Mouse (Mus musculus) hindbrain, embryonic 14.5 days (tissue): Measurements from ENCODE around the gene Ctu1. TPM values are rescaled to one million over a fixed set of nuclear protein-coding genes. Genes with fewer than 3 reads are reported as not detected.

Experiments
- ATAC-seq: fragments of 200-750 bp; cut with Nextera tagmentation; 2 replicates; pipeline ENCODE4 v1.8.0; 2017; ENCODE audit warnings: moderate number of reproducible peaks, mild to moderate bottlenecking, moderate TSS enrichment, moderate library complexity; ENCODE audit not compliant: low FRiP score
- DNase-seq: peaks from one replicate; pipeline ENCODE4 v3.0.0-alpha.2; 2015; ENCODE audit warnings: low spot score
- H3K27ac ChIP-seq: fragments of 300-500 bp; sonication (generic); 2 replicates; pipeline ENCODE4 v1.5.1; 2014; ENCODE audit warnings: mild to moderate bottlenecking, moderate library complexity
- H3K27me3 ChIP-seq: fragments of 300-500 bp; sonication (generic); 2 replicates; pipeline ENCODE4 v1.6.1; 2014; ENCODE audit warnings: mild to moderate bottlenecking, low read length, mixed read lengths; ENCODE audit not compliant: control insufficient read depth, insufficient read depth
- H3K36me3 ChIP-seq: fragments of 300-500 bp; sonication (generic); replicated peaks from 2 replicates; pipeline ENCODE4 v1.6.1; 2014; ENCODE audit not compliant: control insufficient read depth, insufficient read depth
- H3K4me1 ChIP-seq: fragments of 300-500 bp; sonication (generic); replicated peaks from 2 replicates; pipeline ENCODE4 v1.6.1; 2014; ENCODE audit warnings: antibody characterized with exemption, low read length, mixed read lengths; ENCODE audit not compliant: control insufficient read depth, insufficient read depth
- H3K4me2 ChIP-seq: fragments of 300-500 bp; sonication (generic); replicated peaks from 2 replicates; pipeline ENCODE4 v1.6.1; 2014; ENCODE audit warnings: mild to moderate bottlenecking, moderate library complexity
- H3K4me3 ChIP-seq: fragments of 300-500 bp; sonication (generic); replicated peaks from 2 replicates; pipeline ENCODE4 v1.5.1; 2014; ENCODE audit warnings: mild to moderate bottlenecking, low read length
- H3K9ac ChIP-seq: fragments of 300-500 bp; sonication (generic); 2 replicates; pipeline ENCODE4 v1.6.1; 2014
- H3K9me3 ChIP-seq: fragments of 300-500 bp; sonication (generic); 2 replicates; pipeline ENCODE4 v1.6.1; 2016; ENCODE audit warnings: low read length; ENCODE audit not compliant: control insufficient read depth
- WGBS: fragments of 180-500 bp; shearing (Covaris S2); extraction: QIAGEN DNeasy Blood & Tissue Kit; methylation state at CpG from one replicate; pipeline ENCODE4 v1.1.7; 2014; 5-methylcytosine and 5-hydroxymethylcytosine counted together
- polyA plus RNA-seq: library from polyadenylated mRNA; unstranded; fragments of >200 nt; fragmentation: Nextera tagmentation; extraction: Ambion mirVana; gene quantifications from 2 replicates; pipeline ENCODE4 v1.2.1, GENCODE M21; 2014

The Ctu1 gene
- 14.6 and 15.1 TPM in 2 replicates for polyA plus RNA-seq

DNA sequence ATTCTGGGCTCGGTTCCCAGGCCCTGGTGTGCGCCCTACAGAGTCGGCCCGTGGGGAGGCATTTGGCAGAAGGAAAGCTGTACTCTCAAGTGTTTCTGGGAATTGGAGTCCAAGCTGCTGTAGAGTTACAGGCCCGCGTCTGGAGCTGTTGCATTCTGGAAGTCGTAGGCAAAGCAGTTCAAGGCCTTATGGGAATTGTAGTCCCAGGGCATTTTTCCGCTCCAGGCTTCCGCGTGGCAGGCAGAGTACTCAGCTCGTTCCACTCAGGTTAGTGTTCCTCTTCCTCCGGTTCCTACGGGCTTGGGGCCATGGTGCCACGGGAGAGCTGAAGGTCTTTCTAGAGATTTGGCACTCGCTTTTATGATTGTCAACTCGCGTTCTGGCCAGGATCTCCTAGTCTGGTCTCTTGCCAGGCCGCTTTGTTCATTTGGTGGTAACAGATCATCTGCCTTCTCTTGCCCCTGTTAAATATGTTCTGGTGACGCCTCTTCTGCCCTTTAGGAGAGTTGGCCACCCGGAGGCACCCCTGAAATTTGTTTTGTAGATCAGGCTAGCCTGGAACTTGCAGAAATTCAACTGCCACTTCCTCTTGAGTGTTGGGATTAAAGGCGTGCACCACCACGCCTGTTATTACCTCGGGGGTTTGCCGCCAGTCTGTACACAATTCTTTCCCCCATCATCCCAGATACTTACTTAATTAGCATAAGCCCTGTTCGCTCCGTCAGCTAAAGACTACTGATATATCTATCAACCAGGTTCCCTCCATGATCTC, at the start of gene Ctu1:
TSS of gene Ctu1 (plus strand) at position 208 of the 772 bp plus-strand sequence.
- ATAC-seq = peak; percentile 96
- peak within 1 kb of the TSS; percentile 47; the same call in 1 of the 2 replicates for H3K27ac ChIP-seq
- peak within 1 kb of the TSS; percentile 59 for H3K4me3 ChIP-seq
- H3K9me3 ChIP-seq = no peaks in the 10 kb centered on the region
- peaks cover 25% of the 10 kb centered on the region for H3K36me3 ChIP-seq
- under 1% methylated on average over 26 of the region's 26 CpGs for WGBS
- H3K4me1 ChIP-seq = peaks cover 8% of the 10 kb centered on the region
- no peaks in the 10 kb centered on the region for H3K27me3 ChIP-seq
- H3K4me2 ChIP-seq = peak within 1 kb of the TSS; percentile 87
- H3K9ac ChIP-seq = peak within 1 kb of the TSS; percentile 74
- peak; percentile 94 for DNase-seq

DNA sequence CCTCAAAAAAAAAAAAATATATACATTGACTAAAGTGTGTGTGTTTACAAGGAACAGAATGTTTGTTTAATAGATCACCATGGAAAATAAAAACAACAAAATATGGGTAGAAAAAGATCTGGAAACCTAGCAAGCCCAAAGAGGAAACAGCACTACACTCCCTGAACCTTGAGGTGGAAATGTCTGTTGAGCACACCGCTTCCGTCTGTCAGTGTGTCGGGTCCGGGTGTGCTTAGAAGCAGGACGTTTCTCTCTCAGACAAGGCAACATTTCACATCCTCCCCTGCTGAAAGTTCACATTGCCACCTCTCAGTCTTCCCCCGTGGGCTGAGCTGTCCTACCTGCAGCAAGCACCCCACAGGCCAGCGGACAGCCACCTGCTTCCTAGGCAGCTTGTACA, 48.9 kb upstream of the Ctu1 start:
- WGBS = 86% methylated on average over 7 of the region's 7 CpGs
- Histone ChIP-seq H3K4me2 (no peak overlapping the region), H3K9me3 (no peaks in the 10 kb centered on the region), H3K4me1 (peaks cover 4% of the 10 kb centered on the region; the same call in 1 of the 2 replicates), H3K9ac (no peak overlapping the region), H3K27ac (no peak overlapping the region), H3K36me3 (no peaks in the 10 kb centered on the region), H3K4me3 (no peak overlapping the region), H3K27me3 (no peaks in the 10 kb centered on the region)
- no peak for ATAC-seq
- DNase-seq = no peak

DNA sequence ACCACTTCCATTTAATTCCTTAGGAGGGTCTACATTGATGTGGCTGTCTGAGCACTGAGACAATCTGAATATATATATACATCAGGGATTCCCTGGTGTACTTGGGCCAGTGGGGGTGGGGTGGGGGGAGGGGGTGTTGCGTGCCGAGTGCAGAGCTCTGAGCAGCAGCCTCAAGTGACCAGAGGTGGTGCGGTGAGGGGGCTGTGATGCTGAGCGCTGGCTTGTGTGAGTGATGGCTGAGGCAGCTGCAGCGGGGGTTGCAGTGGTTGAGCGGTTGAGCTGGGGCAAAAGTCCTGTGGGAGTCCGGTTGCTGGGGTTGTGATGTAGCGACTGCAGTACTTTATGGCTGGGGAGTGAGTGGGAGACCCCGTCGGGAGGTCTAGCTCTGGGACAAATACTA, 48.0 kb upstream of the Ctu1 start:
- WGBS = 12% methylated on average over 10 of the region's 10 CpGs
- DNase-seq (no peak), ATAC-seq (no peak; the same call in 1 of the 2 replicates)
- Histone ChIP-seq H3K9ac (no peak overlapping the region), H3K9me3 (no peaks in the 10 kb centered on the region), H3K4me1 (peaks cover 4% of the 10 kb centered on the region; the same call in 1 of the 2 replicates), H3K27ac (no peak overlapping the region), H3K36me3 (no peaks in the 10 kb centered on the region), H3K27me3 (no peaks in the 10 kb centered on the region), H3K4me3 (no peak overlapping the region), H3K4me2 (peak overlapping the region; percentile 21)

DNA sequence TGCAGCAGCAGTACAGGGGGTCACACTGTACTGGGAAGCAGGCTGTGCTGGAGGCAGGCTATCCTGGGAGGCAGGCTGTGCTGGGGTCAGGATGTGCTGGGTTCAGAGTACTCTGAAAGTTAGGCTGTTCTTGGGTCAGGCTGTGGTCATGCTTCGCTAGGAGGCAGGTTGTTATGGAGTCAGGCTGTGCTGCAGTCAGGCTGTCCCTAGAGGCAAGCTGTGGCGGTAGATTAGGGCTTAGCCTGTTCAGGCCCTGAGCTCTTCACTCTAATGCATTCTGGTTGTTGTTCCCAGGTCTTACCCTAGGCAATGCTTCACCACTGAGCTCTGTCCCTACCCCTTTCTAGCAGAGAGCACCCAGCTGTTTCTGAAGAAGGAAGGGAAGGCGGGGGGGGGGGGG, 46.8 kb upstream of the Ctu1 start:
- 51% methylated on average over 2 of the region's 3 CpGs for WGBS
- Histone ChIP-seq H3K36me3 (no peaks in the 10 kb centered on the region), H3K4me3 (no peak overlapping the region), H3K4me2 (no peak overlapping the region), H3K4me1 (peaks cover 4% of the 10 kb centered on the region; the same call in 1 of the 2 replicates), H3K9me3 (no peaks in the 10 kb centered on the region), H3K9ac (no peak overlapping the region), H3K27ac (no peak overlapping the region), H3K27me3 (no peaks in the 10 kb centered on the region)
- no peak for DNase-seq
- ATAC-seq = no peak

DNA sequence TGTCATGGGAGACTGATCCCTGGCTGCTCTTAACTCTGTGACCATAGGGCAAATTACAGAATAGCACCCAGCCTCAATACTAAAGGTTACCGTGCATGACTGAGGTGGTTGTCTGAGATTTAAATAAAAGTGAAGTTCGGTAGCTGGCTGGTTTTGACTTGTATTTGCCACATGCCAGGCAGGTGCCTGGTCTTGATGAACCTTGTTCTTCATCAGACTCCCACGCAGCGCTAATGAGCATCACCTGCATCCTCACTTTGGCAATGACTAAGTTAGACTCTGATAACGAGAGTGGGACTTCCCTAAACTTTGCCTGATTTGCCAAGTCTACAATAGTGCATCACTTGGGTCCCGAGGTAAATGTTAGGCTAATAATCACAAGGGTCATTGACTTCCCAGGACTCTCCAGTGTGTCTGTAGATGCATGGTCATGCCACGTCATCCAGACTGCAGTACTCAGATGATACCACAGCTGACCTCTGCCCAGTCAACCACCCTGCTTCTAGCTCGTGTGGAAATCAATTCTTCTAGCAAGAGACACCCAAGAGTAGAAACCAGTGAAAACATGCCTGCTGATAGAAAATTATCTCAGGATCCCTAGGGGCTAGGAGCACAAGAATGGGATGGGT, 45.9 kb upstream of the Ctu1 start:
- ATAC-seq (no peak), DNase-seq (no peak)
- no peak overlapping the region for H3K9ac ChIP-seq
- H3K4me1 ChIP-seq = peaks cover 4% of the 10 kb centered on the region; the same call in 1 of the 2 replicates
- H3K4me3 ChIP-seq = no peak overlapping the region
- no peak overlapping the region for H3K27ac ChIP-seq
- no peaks in the 10 kb centered on the region for H3K36me3 ChIP-seq
- H3K27me3 ChIP-seq = no peaks in the 10 kb centered on the region
- no peaks in the 10 kb centered on the region for H3K9me3 ChIP-seq
- no peak overlapping the region for H3K4me2 ChIP-seq
- 87% methylated on average over 8 of the region's 8 CpGs for WGBS

DNA sequence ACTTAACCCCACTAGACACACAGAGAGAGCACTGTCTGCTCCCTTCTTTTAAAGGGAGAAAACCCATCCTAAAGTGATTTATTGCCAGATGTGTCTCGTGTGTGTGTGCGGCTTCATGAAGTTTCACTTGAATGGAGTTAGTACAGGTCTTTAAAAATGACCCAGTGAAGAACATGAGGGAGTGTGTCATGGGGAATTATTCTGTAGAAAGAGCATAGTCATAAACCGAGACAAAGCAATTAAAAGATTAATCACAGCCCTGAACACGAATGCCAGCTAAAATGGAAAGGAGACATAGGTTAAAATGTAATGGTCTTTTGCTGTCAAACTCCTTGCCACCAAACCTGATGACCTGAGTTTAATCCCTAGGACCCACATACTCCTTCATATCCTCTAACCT, 37.9 kb upstream of the Ctu1 start:
- Histone ChIP-seq H3K36me3 (no peaks in the 10 kb centered on the region), H3K27ac (no peak overlapping the region), H3K9ac (no peak overlapping the region), H3K4me2 (no peak overlapping the region), H3K4me1 (no peaks in the 10 kb centered on the region), H3K4me3 (no peak overlapping the region), H3K9me3 (no peaks in the 10 kb centered on the region), H3K27me3 (no peaks in the 10 kb centered on the region)
- WGBS = 82% methylated on average over 4 of the region's 4 CpGs
- DNase-seq (no peak), ATAC-seq (no peak)

DNA sequence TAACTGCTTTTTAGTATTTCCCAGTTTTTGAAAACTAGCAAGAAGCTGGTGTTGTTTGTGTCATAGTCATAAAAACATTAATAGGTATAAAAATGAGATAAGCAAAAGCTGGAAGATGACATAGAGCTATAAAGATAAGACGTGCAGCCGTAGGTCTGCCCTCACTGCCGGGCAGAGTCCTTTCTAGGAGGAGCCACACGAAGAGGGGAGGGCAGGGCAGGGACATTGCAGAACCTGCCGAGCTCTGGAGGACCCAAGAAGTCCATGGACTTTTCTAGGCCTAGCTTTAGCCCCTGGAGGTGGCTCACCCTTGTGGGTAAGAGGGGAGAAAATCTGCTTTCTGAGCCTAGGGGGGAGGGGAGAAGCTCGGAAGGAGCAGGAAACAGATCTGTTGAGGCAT, 37.3 kb upstream of the Ctu1 start, which contains the start of gene Ceacam18:
TSS of gene Ceacam18 (plus strand) at position 208 of the 400 bp plus-strand sequence.
- H3K27ac ChIP-seq = no peak within 1 kb of the TSS
- no peaks in the 10 kb centered on the region for H3K4me1 ChIP-seq
- H3K4me2 ChIP-seq = no peak within 1 kb of the TSS
- no peaks in the 10 kb centered on the region for H3K9me3 ChIP-seq
- no peak for DNase-seq
- no peak within 1 kb of the TSS for H3K4me3 ChIP-seq
- ATAC-seq = no peak
- H3K9ac ChIP-seq = no peak within 1 kb of the TSS
- 86% methylated on average over 6 of the region's 6 CpGs for WGBS
- no peaks in the 10 kb centered on the region for H3K27me3 ChIP-seq
- no peaks in the 10 kb centered on the region for H3K36me3 ChIP-seq

DNA sequence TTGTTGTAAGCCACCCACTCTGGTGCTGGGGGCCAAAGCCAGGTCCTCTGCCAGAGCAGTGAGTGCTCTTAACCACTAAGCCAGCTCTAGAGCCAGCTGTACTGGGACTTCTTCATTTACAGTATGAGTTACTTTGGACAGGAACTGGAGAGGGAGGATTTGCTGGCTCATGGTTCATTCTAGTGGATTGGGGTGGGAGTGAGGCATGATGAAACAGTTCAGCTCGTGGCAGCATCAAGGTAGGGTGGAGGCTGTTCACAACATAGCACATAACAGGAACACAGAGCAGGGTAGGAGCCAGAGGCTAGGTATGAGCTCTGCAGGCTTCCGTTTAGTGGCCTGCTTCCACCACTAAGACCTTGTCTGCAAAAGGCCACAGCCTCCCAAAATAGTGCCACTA, 35.6 kb upstream of the Ctu1 start:
- ATAC-seq = no peak
- Histone ChIP-seq H3K4me3 (no peak overlapping the region), H3K4me1 (no peaks in the 10 kb centered on the region), H3K9ac (no peak overlapping the region), H3K27ac (no peak overlapping the region), H3K9me3 (no peaks in the 10 kb centered on the region), H3K27me3 (no peaks in the 10 kb centered on the region), H3K36me3 (no peaks in the 10 kb centered on the region), H3K4me2 (no peak overlapping the region)
- DNase-seq = no peak
- WGBS = 75% methylated on average over 2 of the region's 2 CpGs

DNA sequence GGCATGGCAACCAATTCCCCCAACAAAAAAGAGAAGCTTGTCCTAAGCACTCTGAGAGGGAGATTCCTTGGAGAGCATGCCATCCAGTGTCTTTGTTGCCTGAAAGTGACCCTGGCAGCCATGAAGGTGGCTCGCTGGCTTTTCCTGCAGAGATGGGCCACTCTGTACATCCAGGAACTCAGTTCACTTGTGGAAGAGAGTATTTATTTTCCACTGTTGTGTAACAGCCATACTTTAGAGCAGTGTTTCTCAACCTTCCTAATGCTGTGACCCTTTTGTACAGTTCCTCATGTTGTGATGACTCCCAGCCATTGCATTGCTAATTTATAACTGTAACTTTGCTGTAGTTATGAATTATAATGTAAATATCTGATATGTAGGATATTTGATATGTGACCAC, 34.7 kb upstream of the Ctu1 start:
- H3K4me2 ChIP-seq = no peak overlapping the region
- no peak overlapping the region for H3K4me3 ChIP-seq
- H3K27me3 ChIP-seq = no peaks in the 10 kb centered on the region
- DNase-seq (no peak), ATAC-seq (no peak)
- H3K4me1 ChIP-seq = no peaks in the 10 kb centered on the region
- no peaks in the 10 kb centered on the region for H3K9me3 ChIP-seq
- H3K9ac ChIP-seq = no peak overlapping the region
- no peaks in the 10 kb centered on the region for H3K36me3 ChIP-seq
- H3K27ac ChIP-seq = no peak overlapping the region
- WGBS = 69% methylated on average over 1 of the region's 1 CpGs
